Mouse (Mus musculus) spleen, embryonic (tissue): Measurements from ENCODE around the gene Olfm3.

ENCODE experiments used
- CTCF ChIA-PET: fragments of 350-600 bp; sonication (Branson Sonifier 250); formaldehyde crosslinking; loops from one replicate; lab custom pipeline; 2022; lab: Charles Lee

Gene Olfm3

DNA sequence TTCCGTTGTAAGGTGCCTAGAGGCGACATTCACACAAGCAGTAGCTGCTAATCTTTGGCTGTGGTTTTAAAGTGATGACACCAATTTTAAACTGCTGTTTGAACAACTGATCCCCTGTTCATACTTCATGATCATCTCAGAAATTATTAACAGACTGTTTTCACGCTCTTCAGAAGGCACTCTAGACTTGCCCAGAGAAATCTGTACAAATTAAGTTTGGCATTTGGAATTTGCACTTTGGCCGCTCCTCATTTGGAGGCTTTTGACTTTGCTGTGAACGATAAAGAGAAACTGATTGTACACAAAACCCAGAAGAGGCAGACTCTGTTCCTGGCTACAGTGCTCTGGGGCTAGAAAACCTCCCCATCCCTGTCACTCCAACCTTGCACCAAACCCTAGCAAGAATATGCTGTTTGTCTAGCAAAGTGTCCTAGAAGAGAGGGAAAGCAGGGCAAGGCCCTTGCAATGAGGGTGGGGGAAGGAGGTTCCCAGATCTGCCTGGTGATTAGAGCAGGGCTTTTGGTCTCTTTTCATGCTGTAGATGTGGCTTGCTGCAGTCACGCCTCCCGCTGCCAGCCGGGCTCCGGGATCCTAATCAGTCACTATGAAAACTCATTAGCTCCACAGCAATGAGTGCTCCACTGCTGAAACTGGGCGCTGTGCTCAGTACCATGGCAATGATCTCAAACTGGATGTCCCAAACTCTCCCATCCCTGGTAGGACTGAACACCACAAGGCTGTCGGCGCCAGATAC lies 176.7 kb downstream of the Olfm3 start:
- CTCF ChIA-PET = no interaction called here

DNA sequence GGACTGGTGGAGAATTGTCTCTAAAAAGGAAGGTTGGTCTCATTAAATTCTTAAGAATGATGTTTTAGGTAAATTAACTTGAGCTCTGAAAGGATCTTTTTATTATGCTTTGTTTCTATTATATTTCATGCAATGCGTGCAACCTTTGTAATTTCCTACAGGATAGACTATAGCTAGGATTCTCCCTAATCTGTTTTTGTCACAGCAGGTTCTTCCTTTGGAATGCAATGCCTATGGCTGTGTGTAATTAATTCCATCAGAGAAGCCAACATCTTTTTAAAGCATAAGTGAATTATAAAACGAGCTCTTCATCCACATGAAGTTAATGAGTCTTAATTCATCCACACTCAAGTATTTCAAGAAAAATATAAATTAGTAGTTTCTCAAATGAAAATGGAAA lies 177.5 kb downstream of the Olfm3 start:
- CTCF ChIA-PET = no interaction called here

DNA sequence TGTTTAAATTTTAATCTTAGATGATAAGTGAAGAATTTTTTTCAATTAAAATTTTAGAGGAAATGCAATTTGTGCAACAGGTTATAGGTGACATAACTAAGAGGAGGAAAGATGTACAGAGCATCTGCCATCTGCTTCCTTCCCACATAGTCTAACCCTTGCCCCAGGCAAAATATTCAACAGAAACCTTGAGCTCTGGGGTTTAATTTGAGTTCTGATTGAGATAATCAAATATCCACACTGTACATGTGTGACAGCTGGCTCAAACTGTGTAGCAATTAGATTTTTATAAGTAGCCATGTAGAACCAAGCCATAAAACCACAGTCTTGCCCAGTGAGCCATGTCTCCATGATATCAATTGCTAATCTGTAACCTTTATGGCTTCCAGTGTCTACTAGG lies 179.1 kb downstream of the Olfm3 start:
- CTCF ChIA-PET = no interaction called here

DNA sequence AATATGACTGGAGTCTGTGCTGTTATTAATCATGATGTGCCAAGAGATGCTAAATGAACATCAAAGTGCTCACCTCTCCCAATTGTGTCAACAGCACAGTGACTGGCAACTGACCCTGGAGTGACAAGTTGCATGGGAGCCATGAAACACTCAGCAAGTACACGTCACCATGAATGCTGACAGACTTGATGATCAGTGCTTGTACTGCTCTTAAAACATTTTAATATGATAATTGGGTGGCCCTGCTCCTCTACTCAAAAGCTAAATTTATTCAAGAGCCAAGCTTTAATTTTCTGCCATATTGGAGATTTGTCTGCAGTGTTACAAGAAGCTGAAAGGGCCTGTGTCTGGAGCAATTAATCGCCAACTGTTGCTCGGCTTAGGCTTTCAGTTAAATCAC lies 184.4 kb downstream of the Olfm3 start:
- CTCF ChIA-PET = no interaction called here

DNA sequence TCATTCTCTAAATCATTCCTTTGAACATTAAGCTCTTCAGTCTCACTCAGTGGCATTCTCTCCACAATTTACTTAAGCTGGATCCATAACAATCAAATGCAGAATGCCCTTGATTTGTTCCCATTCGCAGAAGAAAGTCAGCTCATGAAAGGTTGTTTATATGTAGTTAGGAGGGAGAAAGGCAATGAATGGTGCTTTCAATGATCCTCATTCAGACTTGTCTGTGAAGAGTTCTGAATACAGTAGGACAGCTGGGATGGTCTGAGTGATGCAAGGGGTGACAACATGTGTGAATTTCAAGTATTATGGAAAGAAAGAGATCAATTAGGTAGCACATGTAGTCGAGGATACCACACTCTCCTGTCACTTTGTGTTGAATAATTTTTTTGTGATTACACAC lies 186.8 kb downstream of the Olfm3 start:
- CTCF ChIA-PET = no interaction called here

DNA sequence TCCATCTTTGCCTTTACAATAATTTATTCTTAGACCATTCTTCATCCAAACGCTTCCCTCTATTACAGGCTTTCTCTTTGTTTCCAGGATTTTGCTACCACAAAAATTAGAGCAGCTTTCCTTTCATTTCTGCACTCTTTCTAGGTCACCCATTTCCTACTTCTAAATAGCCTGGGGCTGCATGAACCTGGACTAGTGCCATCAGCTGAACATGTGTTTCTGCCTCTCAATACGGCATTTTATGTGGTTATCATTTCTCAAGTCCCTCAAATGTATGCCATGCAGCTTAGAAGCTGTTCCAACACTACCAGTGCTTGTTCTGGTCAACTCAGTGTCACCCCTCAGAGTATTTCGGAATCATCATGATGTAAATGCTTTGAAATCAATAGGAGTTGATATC lies 191.6 kb downstream of the Olfm3 start:
- CTCF ChIA-PET = no interaction called here

DNA sequence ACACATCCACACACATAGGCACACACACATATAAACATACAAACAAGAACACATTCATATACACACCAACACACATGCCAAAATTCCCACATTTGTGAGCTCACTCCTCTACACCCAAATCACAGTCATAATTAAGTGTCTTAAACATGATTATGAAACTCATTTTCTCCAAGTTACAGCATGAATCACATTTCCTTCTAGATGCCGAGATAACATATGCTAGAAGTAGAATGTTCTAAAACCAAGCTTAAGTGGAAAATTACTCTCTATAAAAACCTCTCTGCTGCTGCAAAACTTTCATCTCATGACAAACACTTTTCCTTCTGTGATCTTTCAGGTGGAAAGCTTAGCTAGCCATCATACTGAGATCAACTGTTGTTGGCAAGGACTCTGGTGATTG lies 195.7 kb downstream of the Olfm3 start:
- CTCF ChIA-PET = no interaction called here

DNA sequence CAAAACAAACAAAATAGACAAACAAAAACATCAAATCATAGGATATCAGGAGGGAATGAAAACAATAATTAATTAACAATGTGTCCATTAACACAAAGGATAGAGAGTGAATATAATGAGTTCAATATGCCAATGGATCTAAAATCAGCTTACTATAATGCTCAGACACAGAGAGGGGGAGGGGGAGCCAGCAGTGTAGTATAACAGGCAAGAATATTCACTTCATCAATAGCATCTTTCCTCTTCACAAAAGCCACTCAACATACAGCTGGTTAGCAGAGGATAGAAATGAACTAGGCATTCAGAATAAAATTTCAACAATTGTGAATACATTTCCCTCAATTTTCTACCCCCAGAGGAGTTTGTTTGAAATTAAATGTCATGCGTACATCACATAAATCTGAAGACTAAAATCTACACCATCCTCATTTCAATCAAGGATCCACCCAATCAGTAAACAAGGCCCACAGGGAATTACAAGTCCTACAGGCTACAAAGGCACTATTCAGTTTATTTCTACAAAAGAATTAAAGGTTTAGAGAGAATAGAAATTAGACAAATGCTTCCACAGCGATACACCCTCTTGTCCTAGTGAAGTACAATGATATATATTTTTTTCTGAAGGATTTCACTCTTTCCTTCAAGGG lies 200.4 kb downstream of the Olfm3 start:
- CTCF ChIA-PET = no interaction called here

DNA sequence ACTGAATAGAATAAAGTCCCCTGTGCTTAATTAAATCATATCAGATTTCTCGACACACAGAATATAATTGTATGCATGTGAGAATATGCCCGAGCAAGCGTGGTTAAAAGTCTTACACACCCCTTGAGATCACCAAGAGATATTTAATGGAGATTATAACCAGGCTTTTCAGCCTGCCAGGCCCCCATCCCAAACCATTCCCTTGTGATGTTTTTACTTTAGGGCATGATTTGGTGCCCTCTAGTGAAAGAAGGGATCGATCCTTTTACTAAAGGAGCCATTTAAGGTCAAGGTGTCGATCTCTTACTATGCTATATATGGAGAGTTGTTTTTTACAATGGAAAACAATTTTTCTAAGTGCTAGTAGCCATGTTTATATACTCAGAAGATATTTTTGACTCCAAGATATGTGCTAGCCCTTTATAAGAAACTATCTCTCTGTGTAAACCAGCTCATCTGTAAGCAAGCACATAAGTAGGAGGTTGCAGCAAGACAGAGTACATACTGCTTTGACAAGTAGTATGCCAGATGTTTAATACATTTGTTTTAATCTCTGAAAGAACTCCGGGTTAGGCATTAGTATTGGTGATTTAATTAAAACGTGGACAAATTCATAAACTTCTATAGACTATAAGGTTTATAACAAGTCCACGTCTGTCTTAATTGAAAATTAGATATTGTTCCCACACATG lies 201.1 kb downstream of the Olfm3 start:
- CTCF ChIA-PET = no interaction called here

DNA sequence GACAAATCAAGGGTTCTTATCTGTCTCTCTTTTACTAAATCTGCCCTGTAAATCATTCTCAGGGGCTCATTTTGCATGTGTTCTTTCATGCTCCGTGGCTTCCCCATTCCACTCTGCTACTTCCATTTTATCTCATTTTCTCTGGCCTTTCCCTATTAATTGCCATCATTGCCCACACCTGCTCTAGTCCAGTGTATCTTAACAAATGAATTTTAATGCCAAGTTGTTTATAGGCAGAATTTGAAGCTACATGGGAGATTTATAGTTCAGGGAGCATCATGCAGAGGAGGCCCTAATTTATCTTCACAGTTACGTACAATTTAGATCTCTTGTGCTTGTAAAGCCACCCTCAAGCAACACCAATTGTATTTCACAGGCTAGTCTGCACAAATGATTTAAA lies 241.8 kb downstream of the Olfm3 start:
- CTCF ChIA-PET = no interaction called here

DNA sequence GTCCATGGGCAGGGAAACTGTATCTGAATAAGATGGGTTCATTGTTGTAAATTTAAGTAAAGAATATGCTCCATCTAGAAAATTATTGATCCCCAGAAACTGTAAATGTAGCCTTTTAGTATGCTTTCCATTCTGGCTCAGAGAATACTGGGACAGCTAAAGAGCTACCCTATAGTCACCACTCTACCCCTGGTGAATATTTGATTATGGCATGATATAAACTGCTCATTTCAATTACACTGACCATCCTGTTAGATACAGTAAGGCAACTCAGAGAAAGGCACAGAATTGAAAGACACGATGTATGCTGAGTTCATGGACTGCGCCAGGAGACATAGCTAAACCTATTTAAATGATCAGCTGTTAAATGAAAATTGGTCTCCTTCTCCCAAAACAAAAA lies 242.4 kb downstream of the Olfm3 start:
- CTCF ChIA-PET = no interaction called here

DNA sequence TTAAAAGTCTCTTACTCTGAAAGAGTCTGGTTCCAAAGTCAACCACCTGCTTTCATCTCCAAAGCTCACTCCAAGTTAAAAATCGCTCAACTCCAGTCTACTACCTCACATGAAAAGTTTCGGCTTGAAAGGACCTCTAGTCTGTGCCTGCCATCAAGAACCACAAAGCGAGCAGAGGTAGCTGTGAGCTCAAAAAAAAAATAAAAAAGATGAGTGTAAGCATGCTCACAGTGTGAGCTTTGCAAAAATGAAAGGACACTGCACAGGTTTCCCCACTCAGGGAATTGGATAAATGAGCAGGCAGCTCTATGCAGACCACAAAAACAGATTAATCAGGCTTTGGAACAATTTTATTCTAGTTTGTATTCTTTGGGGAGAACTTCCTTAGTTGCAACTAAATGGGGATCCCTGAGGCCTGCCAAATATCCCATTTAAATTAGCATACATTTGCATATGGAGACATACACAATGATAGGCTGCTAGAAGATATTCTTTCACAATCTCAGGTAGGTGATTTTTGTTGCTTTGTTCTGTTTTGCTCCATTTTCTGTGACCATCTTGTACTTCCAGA lies 255.1 kb downstream of the Olfm3 start:
- CTCF ChIA-PET = no interaction called here

DNA sequence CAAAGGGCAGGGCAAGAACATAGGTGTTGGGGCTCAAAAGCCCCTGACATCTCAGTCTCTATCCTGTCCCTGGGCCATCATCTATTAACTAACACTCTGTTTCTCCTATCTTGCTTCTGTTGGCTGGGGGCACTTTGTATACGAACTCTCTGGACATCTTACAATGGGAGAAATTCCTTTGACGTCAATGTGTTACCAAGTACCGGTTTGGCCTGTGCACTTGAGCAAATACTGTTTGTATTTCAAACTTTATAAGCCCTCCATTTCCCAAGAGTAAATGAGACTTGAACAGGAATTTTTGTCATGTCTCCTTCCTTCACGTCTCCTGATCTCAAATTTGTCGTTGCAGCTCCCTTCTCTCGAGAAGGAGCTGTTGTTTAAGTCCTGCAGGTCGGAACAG lies 270.7 kb downstream of the Olfm3 start:
- CTCF ChIA-PET = interaction anchor here (0.5 kb wide), 1 partner anchor 933 kb away, joined by 4 read pairs; no protein-coding TSS in a partner anchor
